Mouse (Mus musculus) myocyte (in vitro differentiated cells): ENCODE measurements at regions not wholly inside any gene's neighbourhood (a gene's known extent, or its start where the extent isn't known, plus 50 kb on each side); places are given as distances from the start of the nearest gene placed in this dataset.

Experiments
- H3K27me3 ChIP-seq: one replicate; pipeline ENCODE4 v1.6.1; 2011; ENCODE audit not compliant: control insufficient read depth, insufficient read depth, insufficient read length
- H3K36me3 ChIP-seq: one replicate; pipeline ENCODE4 v1.6.1; 2011; ENCODE audit not compliant: control insufficient read depth, insufficient read depth
- H3K4me2 ChIP-seq: one replicate; pipeline ENCODE4 v1.6.1; 2011; ENCODE audit warnings: low read depth, control low read depth
- H3K4me3 ChIP-seq: one replicate; pipeline ENCODE4 v1.5.1; 2011; ENCODE audit warnings: mild to moderate bottlenecking, control low read depth, moderate library complexity
- H3K79me2 ChIP-seq: one replicate; pipeline ENCODE4 v1.6.1; 2011; ENCODE audit not compliant: control insufficient read depth, insufficient read depth
- H3ac ChIP-seq: one replicate; pipeline ENCODE4 v1.6.1; 2011; ENCODE audit not compliant: control insufficient read depth, insufficient read length
- CEBPB ChIP-seq: IDR thresholded peaks from 2 replicates; pipeline ENCODE4 v1.6.1; 2011; ENCODE audit warnings: mild to moderate bottlenecking, moderate library complexity; ENCODE audit not compliant: poor library complexity, insufficient read depth, severe bottlenecking
- E2F4 ChIP-seq: IDR thresholded peaks from one replicate; pipeline ENCODE4 v1.6.1; 2011; ENCODE audit warnings: mild to moderate bottlenecking, control low read depth, moderate library complexity; ENCODE audit not compliant: insufficient read depth
- MAX ChIP-seq: IDR thresholded peaks from one replicate; pipeline ENCODE4 v1.6.1; 2011; ENCODE audit warnings: low read depth, mild to moderate bottlenecking, control low read depth
- MYOD1 ChIP-seq, 3 experiments: IDR thresholded peaks; one replicate each; pipeline ENCODE4 v1.6.1; 2011; ENCODE audit warnings: control low read depth in 2 of 3, low read depth in 2 of 3, mild to moderate bottlenecking in 2 of 3, moderate library complexity in 1 of 3; ENCODE audit not compliant: insufficient read length in 2 of 3, control insufficient read depth in 1 of 3
- MYOG ChIP-seq, 3 experiments: IDR thresholded peaks; one replicate each; pipeline ENCODE4 v1.6.1; 2011; ENCODE audit warnings: control low read depth in 2 of 3, low read depth in 2 of 3, mild to moderate bottlenecking in 2 of 3; ENCODE audit not compliant: insufficient read length in 2 of 3, control insufficient read depth in 1 of 3, insufficient read depth in 1 of 3
- POLR2A ChIP-seq: IDR thresholded peaks from one replicate; pipeline ENCODE4 v1.6.1; 2011; ENCODE audit warnings: low read depth, mild to moderate bottlenecking, control low read depth, moderate library complexity; ENCODE audit not compliant: insufficient read length
- POLR2AphosphoS2 ChIP-seq: IDR thresholded peaks from one replicate; pipeline ENCODE4 v1.6.1; 2011; ENCODE audit warnings: low read depth, control low read depth; ENCODE audit not compliant: insufficient read length
- REST ChIP-seq: IDR thresholded peaks from one replicate; pipeline ENCODE4 v1.6.1; 2011; ENCODE audit warnings: mild to moderate bottlenecking, control low read depth, moderate library complexity; ENCODE audit not compliant: insufficient read depth, insufficient read length
- SRF ChIP-seq: IDR thresholded peaks from one replicate; pipeline ENCODE4 v1.6.1; 2011; ENCODE audit warnings: low read depth; ENCODE audit not compliant: control insufficient read depth, insufficient read length
- TCF12 ChIP-seq: IDR thresholded peaks from one replicate; pipeline ENCODE4 v1.6.1; 2011; ENCODE audit warnings: mild to moderate bottlenecking, control low read depth; ENCODE audit not compliant: poor library complexity, insufficient read depth, severe bottlenecking
- TCF3 ChIP-seq: IDR thresholded peaks from one replicate; pipeline ENCODE4 v1.6.1; 2011; ENCODE audit warnings: low read depth, control low read depth; ENCODE audit not compliant: insufficient read length
- USF1 ChIP-seq: IDR thresholded peaks from one replicate; pipeline ENCODE4 v1.6.1; 2011; ENCODE audit warnings: low read depth, mild to moderate bottlenecking, control low read depth, moderate library complexity

- Histone ChIP-seq H3K4me2 (no peak overlapping the region), H3K79me2 (no peaks in the 10 kb centered on the region), H3ac (no peak overlapping the region), H3K36me3 (no peaks in the 10 kb centered on the region), H3K27me3 (no peaks in the 10 kb centered on the region), H3K4me3 (no peak overlapping the region)
- TF ChIP-seq CEBPB, result no peak
- TF ChIP-seq MAX, result no peak
- TF ChIP-seq SRF, result no peak
- no peak for TF ChIP-seq MYOG (IDR thresholded peaks at IDR 0.05; ENCODE audit: control insufficient read depth in 1 of 3, insufficient read depth in 1 of 3, insufficient read length in 2 of 3, low read depth in 2 of 3)
- TF ChIP-seq TCF3, result no peak
- TF ChIP-seq POLR2AphosphoS2, result no peak
- TF ChIP-seq POLR2A, result no peak
- no peak for TF ChIP-seq USF1
- TF ChIP-seq REST, result no peak
- no peak for TF ChIP-seq MYOD1 (IDR thresholded peaks at IDR 0.05; ENCODE audit: control insufficient read depth in 1 of 3, insufficient read length in 2 of 3, low read depth in 2 of 3)
- no peak for TF ChIP-seq E2F4
Measured at GRCm38 (mm10) chr6:93581141-93581540, 637.8 kb upstream of the Adamts9 start.

GRCm38 (mm10) chr6:93580716-93581115 lies 637.4 kb upstream of the Adamts9 start:
- H3K79me2 ChIP-seq, result no peaks in the 10 kb centered on the region
- no peak overlapping the region for H3K4me3 ChIP-seq
- no peak for TF ChIP-seq CEBPB
- TF ChIP-seq POLR2AphosphoS2, result no peak
- no peak for TF ChIP-seq E2F4
- no peak for TF ChIP-seq TCF12
- TF ChIP-seq SRF, result no peak
- TF ChIP-seq USF1, result no peak
- TF ChIP-seq MAX, result no peak
- no peak for TF ChIP-seq MYOG (IDR thresholded peaks at IDR 0.05; ENCODE audit: control insufficient read depth in 1 of 3, insufficient read depth in 1 of 3, insufficient read length in 2 of 3, low read depth in 2 of 3)
- TF ChIP-seq POLR2A, result no peak
- no peak for TF ChIP-seq TCF3
- no peak for TF ChIP-seq REST
- TF ChIP-seq MYOD1 (IDR thresholded peaks at IDR 0.05; ENCODE audit: control insufficient read depth in 1 of 3, insufficient read length in 2 of 3, low read depth in 2 of 3), result no peak
- H3ac ChIP-seq, result no peak overlapping the region
- no peak overlapping the region for H3K4me2 ChIP-seq
- no peaks in the 10 kb centered on the region for H3K36me3 ChIP-seq
- no peaks in the 10 kb centered on the region for H3K27me3 ChIP-seq

DNA sequence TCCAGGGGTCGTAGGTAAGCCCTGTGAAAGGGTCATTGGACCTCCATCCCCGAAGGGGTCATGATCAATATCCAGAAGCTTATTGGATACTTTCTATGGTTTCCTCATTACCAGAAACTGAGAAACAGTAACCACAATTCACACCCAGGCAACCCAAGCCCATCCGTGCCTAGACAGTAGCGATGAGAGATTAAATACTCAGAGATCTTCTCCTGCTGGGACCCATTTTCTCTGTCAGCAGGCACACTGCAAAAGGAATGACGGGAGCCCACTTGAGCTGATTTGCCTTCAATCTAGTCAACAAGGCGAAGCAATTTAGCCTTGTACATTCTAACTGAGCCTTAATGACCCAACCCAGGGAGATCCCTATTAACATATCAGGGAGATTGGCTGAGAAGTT lies 632.0 kb upstream of the Adamts9 start:
- TF ChIP-seq TCF3 (no peak), MYOD1 (IDR thresholded peaks at IDR 0.05; ENCODE audit: control insufficient read depth in 1 of 3, insufficient read length in 2 of 3, low read depth in 2 of 3) (no peak), MAX (no peak), TCF12 (no peak), POLR2A (no peak), REST (no peak), POLR2AphosphoS2 (no peak), USF1 (no peak), CEBPB (no peak), E2F4 (no peak), SRF (no peak), MYOG (IDR thresholded peaks at IDR 0.05; ENCODE audit: control insufficient read depth in 1 of 3, insufficient read depth in 1 of 3, insufficient read length in 2 of 3, low read depth in 2 of 3) (no peak)
- Histone ChIP-seq H3ac (no peak overlapping the region), H3K79me2 (no peaks in the 10 kb centered on the region), H3K27me3 (no peaks in the 10 kb centered on the region), H3K4me3 (no peak overlapping the region), H3K36me3 (no peaks in the 10 kb centered on the region), H3K4me2 (no peak overlapping the region)

DNA sequence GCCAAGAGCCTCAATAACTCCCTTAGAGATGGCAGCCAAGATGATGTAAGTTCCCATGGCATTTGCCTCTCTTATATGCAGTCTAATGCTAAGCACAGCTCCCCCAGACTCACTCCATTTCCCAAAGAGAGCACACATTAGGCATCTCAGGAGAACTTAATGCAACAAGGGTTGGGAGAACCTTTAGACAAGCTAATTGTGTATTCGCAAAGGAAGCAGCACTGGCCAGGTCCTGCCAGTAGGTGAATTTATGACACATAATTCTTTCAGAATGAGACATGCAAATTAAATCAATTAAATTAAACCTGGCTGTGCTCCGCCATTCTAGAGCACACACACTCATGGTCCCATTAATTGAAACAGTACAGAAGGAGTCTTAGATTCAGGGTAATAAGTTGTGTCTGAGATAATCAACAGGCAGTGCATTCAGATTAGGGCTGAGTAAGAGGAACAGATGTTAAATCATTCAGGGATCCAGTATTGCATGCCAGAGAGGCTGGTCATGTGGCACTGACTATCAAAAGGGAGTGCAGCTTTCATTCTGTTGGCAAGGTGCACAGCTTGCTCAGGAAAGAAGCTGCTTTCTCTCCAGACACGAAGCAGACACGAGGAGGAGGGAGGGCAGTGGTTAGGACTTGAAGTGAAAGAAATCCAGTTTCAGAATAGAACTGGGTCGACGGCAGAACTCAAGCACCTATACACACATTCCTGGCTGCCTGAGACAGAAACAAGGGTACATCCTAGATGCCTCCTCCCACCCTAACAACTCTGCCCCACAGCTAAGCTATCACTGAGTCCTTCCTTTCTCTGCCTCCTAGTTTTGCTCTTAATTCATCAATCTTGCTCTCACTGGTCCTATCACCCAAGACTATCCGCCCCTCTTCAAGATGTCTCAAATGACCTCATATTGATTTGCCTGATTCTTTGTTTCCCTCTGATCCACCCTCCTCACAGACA lies 630.7 kb upstream of the Adamts9 start:
- Histone ChIP-seq H3K27me3 (no peaks in the 10 kb centered on the region), H3K36me3 (no peaks in the 10 kb centered on the region), H3K4me3 (no peak overlapping the region), H3K79me2 (no peaks in the 10 kb centered on the region), H3K4me2 (no peak overlapping the region), H3ac (no peak overlapping the region)
- no peak for TF ChIP-seq POLR2A
- TF ChIP-seq MYOD1 (IDR thresholded peaks at IDR 0.05; ENCODE audit: control insufficient read depth in 1 of 3, insufficient read length in 2 of 3, low read depth in 2 of 3), result no peak
- no peak for TF ChIP-seq E2F4
- no peak for TF ChIP-seq POLR2AphosphoS2
- TF ChIP-seq MYOG (IDR thresholded peaks at IDR 0.05; ENCODE audit: control insufficient read depth in 1 of 3, insufficient read depth in 1 of 3, insufficient read length in 2 of 3, low read depth in 2 of 3), result no peak
- TF ChIP-seq TCF12, result no peak
- no peak for TF ChIP-seq REST
- TF ChIP-seq SRF, result no peak
- TF ChIP-seq TCF3, result no peak
- TF ChIP-seq MAX, result no peak
- no peak for TF ChIP-seq USF1
- no peak for TF ChIP-seq CEBPB
